Mouse (Mus musculus) G1E (cell line): Measurements from ENCODE around the gene Gm10772.
"Not testable (repeated sequence)": the region's sequence is repeated elsewhere in the genome, so short reads cannot be mapped to it uniquely, and the experiment has no call there.

Experiments
- CTCF ChIP-seq: IDR thresholded peaks from 2 replicates; pipeline ENCODE4 v1.5.1; 2012; ENCODE audit warnings: low read depth, low read length, inconsistent platforms, mixed read lengths
- GATA1 ChIP-seq: IDR thresholded peaks from 2 replicates; pipeline ENCODE4 v1.6.1; 2012; ENCODE audit warnings: borderline replicate concordance, low read length, inconsistent platforms, mixed read lengths
- GATA2 ChIP-seq: IDR thresholded peaks from 2 replicates; pipeline ENCODE4 v1.6.1; 2012; ENCODE audit warnings: low read depth, low read length, inconsistent platforms, borderline replicate concordance
- POLR2AphosphoS5 ChIP-seq: IDR thresholded peaks from 2 replicates; pipeline ENCODE4 v1.6.1; 2012; ENCODE audit warnings: low read depth, low read length, inconsistent platforms; ENCODE audit not compliant: insufficient replicate concordance
- TAL1 ChIP-seq: conservative IDR thresholded peaks from 2 replicates; pipeline ENCODE4 v1.6.1; 2012; ENCODE audit warnings: low read depth, low read length, inconsistent platforms, mixed read lengths

DNA sequence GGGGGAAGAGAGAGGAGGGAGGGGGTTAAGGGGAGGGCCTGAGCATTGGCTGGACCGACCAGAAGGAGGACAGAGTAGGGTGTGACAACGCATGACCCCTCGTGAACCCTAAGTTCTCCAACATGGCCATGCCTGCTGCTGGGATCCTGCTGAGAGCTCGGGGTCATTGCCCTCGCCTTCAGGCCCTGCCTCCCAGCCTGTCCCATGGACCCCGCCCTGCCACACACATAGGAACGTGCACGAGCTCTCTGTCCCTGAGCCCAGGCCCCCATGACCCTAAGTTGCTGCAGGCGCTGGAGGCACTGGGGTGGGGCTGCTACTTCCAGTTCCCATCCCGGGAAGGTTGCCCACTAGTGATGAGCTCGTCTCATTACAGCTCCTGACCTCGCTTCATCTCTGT, 48.2 kb downstream of the Gm10772 start:
- not testable (repeated sequence) for TF ChIP-seq CTCF, POLR2AphosphoS5, TAL1, GATA1, GATA2
